Mouse (Mus musculus): ENCODE measurements at regions not wholly inside any gene's neighbourhood (a gene's known extent, or its start where the extent isn't known, plus 50 kb on each side); places are given as distances from the start of the nearest gene placed in this dataset.
"Not testable (repeated sequence)": the region's sequence is repeated elsewhere in the genome, so short reads cannot be mapped to it uniquely, and the experiment has no call there.

DNA sequence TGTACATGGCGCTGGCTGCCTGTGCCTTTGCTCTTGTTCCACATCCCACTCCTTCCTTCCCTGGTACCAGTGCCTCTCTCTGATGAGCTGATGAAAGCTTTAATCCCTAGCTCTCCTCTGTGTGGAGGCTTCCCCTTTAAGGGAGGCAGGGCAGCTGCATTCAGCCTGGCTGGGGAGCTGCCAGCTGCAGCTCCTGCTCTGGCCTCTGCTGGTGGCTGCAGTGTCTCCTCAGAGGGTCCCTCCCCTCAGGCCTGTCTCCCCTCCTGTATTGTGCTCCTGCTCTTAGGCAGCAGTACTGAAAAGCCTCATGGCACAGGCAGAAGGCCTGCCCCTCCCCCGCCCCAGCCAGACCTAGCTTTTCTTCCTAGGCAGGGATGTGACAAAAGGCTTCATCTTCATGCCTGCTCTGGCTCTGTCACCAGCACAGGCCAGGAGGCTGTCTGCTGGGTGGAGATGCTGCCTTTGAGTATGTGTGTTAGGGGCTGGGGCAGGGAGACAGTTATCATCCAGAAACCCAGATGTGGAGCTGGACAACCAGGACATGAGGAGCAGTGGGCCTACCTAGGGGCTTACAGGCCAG lies 97.7 kb upstream of the Zcchc13 start:
- peak; percentile 29 for DNase-seq (ENCODE audit: low spot score)

- peak; percentile 40 for DNase-seq (ENCODE audit: low spot score)
Measured at GRCm38 (mm10) chrX:103533306-103533705, 97.1 kb upstream of the Zcchc13 start.

DNA sequence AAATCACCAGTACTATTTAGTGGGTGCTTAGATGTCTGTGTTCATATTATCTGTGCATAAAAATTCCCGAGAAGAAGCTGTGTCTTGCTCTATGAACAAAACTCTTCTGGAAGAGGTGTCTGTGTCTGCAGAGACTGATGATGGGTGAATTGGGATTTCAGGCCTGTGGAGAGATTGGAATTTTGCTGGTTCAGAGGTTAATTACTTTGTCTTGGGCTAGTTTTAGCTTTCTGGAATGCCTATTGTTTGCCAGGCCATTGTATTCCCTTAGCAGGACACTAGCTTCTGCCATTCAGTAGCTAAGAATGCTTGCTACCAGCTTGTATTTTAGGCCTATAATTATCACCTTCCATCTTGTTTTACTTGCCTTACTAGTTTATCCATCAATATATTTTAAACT lies 96.6 kb upstream of the Zcchc13 start:
- DNase-seq (ENCODE audit: low spot score), result no peak

- no peak for DNase-seq (ENCODE audit: low spot score)
Measured at GRCm38 (mm10) chrX:103546490-103547202, 83.7 kb upstream of the Zcchc13 start.

DNA sequence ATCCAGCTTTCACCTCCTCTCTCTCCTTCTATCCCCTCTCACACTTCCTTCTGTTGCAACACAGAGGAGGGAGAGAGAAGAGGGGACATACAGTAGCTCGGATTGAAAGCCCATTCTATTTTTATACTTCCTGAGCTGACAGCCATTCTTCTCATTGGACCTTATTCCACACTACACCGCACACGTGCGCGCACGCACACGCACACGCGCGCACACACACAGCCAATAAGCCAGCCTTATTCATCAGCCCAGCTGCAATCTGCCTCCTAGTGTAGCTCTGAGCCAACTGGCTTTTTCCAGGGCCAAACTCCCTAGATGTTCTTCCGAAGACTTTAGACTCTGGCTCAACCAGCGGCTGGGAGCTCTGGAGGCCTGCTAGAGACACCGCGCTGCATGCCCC lies 79.1 kb upstream of the Zcchc13 start:
- DNase-seq (ENCODE audit: low spot score), result peak; percentile 68

GRCm38 (mm10) chrX:103553196-103553595 lies 77.2 kb upstream of the Zcchc13 start:
- DNase-seq (ENCODE audit: low spot score), result no peak

DNA sequence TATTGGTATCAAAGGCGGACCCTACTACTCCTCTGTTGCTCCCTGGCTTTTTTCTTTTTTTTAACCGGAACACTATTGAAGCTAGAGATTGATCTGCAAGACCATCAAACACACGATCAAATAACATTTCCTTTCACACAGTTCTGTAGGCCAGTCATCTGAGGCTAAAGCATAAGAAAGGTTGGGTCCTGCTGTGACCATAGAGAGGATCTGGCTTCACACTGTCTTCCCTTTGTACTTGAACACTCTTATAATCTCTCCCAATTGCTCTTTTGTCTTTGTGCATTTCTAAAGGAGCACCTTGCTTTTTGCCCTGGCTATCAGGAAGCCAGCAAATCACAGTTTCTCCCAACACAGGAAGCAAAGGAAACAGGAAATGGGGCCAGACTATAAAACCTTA lies 76.8 kb upstream of the Zcchc13 start:
- DNase-seq (ENCODE audit: low spot score), result no peak

GRCm38 (mm10) chrX:103555041-103555986 lies 75.1 kb upstream of the Zcchc13 start:
- not testable (repeated sequence) for DNase-seq (ENCODE audit: low spot score)

- no peak for DNase-seq (ENCODE audit: low spot score)
Measured at GRCm38 (mm10) chrX:103556046-103556445, 74.3 kb upstream of the Zcchc13 start.

DNA sequence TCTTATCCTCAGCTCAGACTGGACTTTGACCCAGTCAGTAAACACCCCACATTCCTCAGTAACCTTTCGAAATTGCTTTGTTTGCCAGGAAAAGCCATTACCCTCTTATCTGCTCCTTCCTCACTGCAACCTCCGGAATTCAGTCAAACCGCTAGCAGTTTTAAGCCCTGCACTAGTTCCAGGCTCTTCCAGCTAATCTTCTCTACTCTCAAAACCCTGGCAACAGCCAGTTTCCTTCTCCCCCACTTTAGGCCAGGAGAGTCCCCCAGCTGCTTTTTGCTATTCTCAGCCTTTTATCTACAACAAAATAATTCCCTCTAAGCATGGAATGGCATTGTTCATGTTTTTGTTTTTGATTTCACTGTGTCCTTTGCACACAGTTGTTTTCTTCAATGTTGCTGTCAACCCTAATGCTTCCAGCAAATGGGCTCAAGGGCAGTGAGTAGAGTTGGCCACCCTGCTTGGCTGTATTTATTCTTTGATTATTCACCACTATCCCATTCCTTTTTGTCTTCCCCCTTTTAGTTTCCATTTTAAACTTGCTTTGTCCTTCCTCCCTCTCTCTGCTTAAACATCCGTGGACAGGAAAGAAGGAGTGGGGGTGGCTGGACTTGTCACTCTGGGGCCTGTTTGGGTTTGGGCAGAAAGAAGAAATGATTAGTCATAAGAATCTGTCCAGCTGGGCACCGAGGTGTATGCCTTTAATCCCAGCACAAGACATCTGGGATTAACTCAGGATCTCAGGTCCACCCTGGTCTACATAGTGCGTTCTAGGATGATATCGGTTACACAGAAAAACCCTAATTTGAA lies 73.5 kb upstream of the Zcchc13 start:
- DNase-seq (ENCODE audit: low spot score), result no peak

GRCm38 (mm10) chrX:103557496-103557895 lies 72.9 kb upstream of the Zcchc13 start:
- DNase-seq (ENCODE audit: low spot score), result no peak

DNA sequence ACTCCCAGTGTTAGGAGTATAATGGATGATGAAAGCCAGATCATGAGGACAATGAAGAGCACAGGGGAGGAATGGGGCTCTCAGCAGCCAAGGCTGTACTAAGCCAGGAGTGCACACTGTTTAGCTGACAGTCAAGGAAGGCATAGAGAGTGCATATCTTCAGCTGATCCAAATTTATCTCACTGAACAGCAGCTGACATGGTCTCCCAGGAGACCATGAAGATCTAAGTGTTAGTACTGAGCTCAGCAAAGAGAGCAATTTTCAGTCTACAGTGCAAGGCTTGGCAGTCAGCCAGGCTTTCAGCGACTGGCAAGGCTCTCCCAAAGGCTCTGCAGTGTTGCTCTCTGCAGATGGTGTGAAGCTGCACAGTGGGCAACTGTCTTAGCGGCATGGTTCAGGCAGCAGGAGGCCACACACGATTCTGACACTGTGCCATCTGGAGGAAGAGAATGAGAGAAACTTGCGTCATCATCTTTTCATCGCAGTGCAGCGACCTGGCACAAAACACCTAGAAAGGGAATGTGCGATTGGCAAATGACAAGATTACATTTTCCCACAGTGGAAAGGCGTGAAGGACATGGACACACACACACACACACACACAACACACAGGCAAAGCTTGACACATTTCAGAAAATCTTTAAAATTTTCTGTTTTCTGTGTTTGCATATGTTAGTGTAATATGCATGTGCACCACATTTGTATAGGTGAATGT lies 66.7 kb upstream of the Zcchc13 start:
- peak; percentile 82 for DNase-seq (ENCODE audit: low spot score)

DNA sequence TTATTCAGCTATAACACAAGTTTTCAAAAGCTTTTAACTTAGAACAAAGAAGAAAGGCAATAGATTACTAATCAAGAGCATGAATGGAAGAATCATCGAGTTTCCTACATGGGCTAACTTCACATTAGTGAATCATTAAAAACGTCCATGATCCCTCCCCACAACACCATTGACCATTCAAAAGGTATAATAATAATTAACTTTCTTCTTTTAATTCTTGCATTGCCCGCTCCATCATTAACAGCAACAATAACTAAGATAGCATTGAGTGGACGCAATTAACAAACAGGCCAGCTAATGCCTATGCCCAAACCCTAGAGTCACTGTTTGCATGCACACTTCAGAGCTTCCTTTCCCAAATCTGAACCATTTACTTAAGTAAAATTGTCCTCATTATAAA lies 57.0 kb upstream of the Zcchc13 start:
- DNase-seq (ENCODE audit: low spot score), result no peak

- no peak for DNase-seq (ENCODE audit: low spot score)
Measured at GRCm38 (mm10) chrX:103579484-103579883, 50.9 kb upstream of the Zcchc13 start.
